Mouse (Mus musculus) stomach, postnatal 0 days (tissue): ENCODE measurements around the gene Mrpl37.
A peak's percentile ranks its signal among the peaks of the same experiment; 100 is the strongest.

Experiments
- CTCF ChIP-seq: IDR thresholded peaks from 2 replicates; pipeline ENCODE4 v1.5.1; 2016; ENCODE audit warnings: antibody characterized with exemption, low read depth, mild to moderate bottlenecking, moderate library complexity
- EP300 ChIP-seq: optimal IDR thresholded peaks from 2 replicates; pipeline ENCODE3; 2016; ENCODE audit warnings: antibody characterized with exemption

DNA sequence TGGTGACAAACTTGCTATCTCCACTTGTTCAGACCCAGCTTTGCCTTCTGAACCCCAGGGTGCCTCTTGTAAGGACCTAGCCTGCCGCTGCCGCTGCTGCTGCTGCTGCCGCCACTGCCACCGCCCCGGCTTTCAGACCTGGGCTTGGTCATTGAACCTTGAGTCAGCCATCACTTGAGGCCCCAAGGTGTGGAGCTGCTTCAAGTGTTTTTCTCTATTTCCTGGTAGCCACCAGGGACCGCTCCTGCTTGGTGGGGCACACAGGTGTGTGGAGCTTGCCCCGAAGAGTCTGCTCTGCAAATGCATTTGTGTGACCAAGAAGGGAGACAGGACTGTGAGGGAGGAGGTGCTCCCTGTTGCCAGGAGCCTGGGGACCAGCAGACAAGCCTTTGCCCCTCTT is 41.8 kb downstream of the Mrpl37 start:
- no peak for TF ChIP-seq EP300
- TF ChIP-seq CTCF = peak; percentile 29
